In the genomic region with DNA sequence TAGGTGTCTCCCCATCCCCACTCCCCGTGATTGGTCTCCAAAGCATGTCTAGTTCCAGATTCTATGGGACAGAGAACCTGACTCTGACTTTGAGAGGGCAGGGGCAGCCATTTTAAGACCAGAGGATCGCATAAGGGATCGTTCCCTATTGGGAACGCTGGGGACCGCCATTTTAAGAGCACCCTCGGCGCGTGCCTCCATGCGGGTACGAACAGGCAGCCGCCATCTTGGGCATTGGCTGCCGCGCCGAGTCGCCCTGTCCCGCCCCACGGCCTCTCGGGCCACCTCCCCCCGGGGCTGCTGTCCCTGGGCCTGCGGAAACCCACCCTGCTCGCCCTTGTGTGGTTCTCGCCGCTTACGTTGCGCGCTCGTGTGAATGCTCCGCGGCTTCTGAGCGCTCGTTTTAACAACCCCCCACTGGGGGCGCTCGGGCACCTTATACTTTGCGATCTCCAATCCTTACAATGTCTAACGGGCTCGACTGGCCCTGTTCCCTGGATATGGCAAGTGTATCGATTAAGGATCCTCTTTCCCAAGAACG, we compare ENCODE assay signal across 8 mouse cellular contexts. TPM values are rescaled to one million over a fixed set of nuclear protein-coding genes. Genes with fewer than 3 reads are reported as not detected.
DNase-seq lines count a peak whose midpoint lies in the region; ATAC-seq and TF ChIP-seq lines count a peak whose summit lies in the region.

Bscl2 (plus strand) TSS at position 217 of the 541 bp plus-strand sequence.

- H3K79me2 ChIP-seq in C2C12 (ENCODE audit: control insufficient read depth, insufficient read depth), result no peaks in the 10 kb centered on the region

- peak; percentile 61 for ATAC-seq in heart, embryonic 14.5 days (ENCODE audit: insufficient number of reproducible peaks, insufficient read depth, low FRiP score, low read depth)
- ATAC-seq in liver, embryonic 12.5 days, result peak; percentile 77

- peak within 1 kb of the TSS; percentile 82 for H3K4me2 ChIP-seq in heart, embryonic 14.5 days (ENCODE audit: low read length)
- H3K4me2 ChIP-seq in liver, embryonic 12.5 days, result peak within 1 kb of the TSS; percentile 93

- H3K9me3 ChIP-seq in forebrain, embryonic 10.5 days, result no peaks in the 10 kb centered on the region
- no peaks in the 10 kb centered on the region for H3K9me3 ChIP-seq in heart, embryonic 14.5 days (ENCODE audit: control insufficient read depth, low read length)
- H3K9me3 ChIP-seq in liver, embryonic 12.5 days (replicated peaks), result no peaks in the 10 kb centered on the region

- peak within 1 kb of the TSS; percentile 67 for H3ac ChIP-seq in C2C12 (ENCODE audit: control insufficient read depth, insufficient read length, low read depth)

- H3K36me3 ChIP-seq in C2C12 (ENCODE audit: control insufficient read depth, insufficient read depth), result peaks cover 73% of the 10 kb centered on the region
- peaks cover 59% of the 10 kb centered on the region for H3K36me3 ChIP-seq in forebrain, embryonic 10.5 days (replicated peaks)
- H3K36me3 ChIP-seq in heart, embryonic 14.5 days (ENCODE audit: control insufficient read depth, insufficient read depth, low read length), result peaks cover 44% of the 10 kb centered on the region
- peaks cover 52% of the 10 kb centered on the region for H3K36me3 ChIP-seq in liver, embryonic 12.5 days
- H3K36me3 ChIP-seq in splenic B cell, adult 2 months (ENCODE audit: control insufficient read depth, insufficient read depth, low read length, poor library complexity, severe bottlenecking), result peaks cover 7% of the 10 kb centered on the region; the same call in 1 of the 2 replicates

- H3K27me3 ChIP-seq in C2C12 (ENCODE audit: control insufficient read depth, insufficient read depth, insufficient read length), result no peaks in the 10 kb centered on the region
- no peaks in the 10 kb centered on the region for H3K27me3 ChIP-seq in forebrain, embryonic 10.5 days (ENCODE audit: poor library complexity, severe bottlenecking)
- H3K27me3 ChIP-seq in heart, embryonic 14.5 days (ENCODE audit: control insufficient read depth, insufficient read depth, low read length), result no peaks in the 10 kb centered on the region
- no peaks in the 10 kb centered on the region for H3K27me3 ChIP-seq in liver, embryonic 12.5 days (replicated peaks)
- no peaks in the 10 kb centered on the region for H3K27me3 ChIP-seq in splenic B cell, adult 2 months (ENCODE audit: control insufficient read depth, insufficient read depth, low read length, poor library complexity, severe bottlenecking)

- peak within 1 kb of the TSS; percentile 79 for H3K9ac ChIP-seq in heart, embryonic 14.5 days (ENCODE audit: low read length)
- H3K9ac ChIP-seq in liver, embryonic 12.5 days, result peak within 1 kb of the TSS; percentile 79

- peak; percentile 65 for DNase-seq in c-Kit-negative CD71-positive TER-119-positive erythroid progenitor cells, embryonic 14.5 days (ENCODE audit: low read depth, low spot score)
- peak; percentile 84 for DNase-seq in forebrain, embryonic 10.5 days (ENCODE audit: extremely low spot score, low spot score)
- peak; percentile 89 for DNase-seq in kidney, postnatal 14 days
- DNase-seq in naive thymus-derived CD4-positive, alpha-beta T cell, adult 2 months (ENCODE audit: low read depth), result peak; percentile 89
- DNase-seq in splenic B cell, adult 2 months (ENCODE audit: low read depth, low spot score), result peak; percentile 81

- no peaks in the 10 kb centered on the region for H3K79me3 ChIP-seq in C2C12 (ENCODE audit: low read depth)

- peak within 1 kb of the TSS; percentile 18 for H3K4me3 ChIP-seq in C2C12 (ENCODE audit: insufficient read depth, poor library complexity, severe bottlenecking)
- H3K4me3 ChIP-seq in forebrain, embryonic 10.5 days, result peak within 1 kb of the TSS; percentile 61
- peak within 1 kb of the TSS; percentile 50 to 63 for H3K4me3 ChIP-seq in heart, embryonic 14.5 days (ENCODE audit: control insufficient read depth in 1 of 2, insufficient read depth in 1 of 2, low read depth in 1 of 2, low read length in 2 of 2)
- peak within 1 kb of the TSS; percentile 69 for H3K4me3 ChIP-seq in liver, embryonic 12.5 days

- TF ChIP-seq CTCF in C2C12 (IDR thresholded peaks at IDR 0.05; ENCODE audit: control insufficient read depth, insufficient read depth, insufficient read length), result no peak

- peaks cover 46% of the 10 kb centered on the region for H3K4me1 ChIP-seq in forebrain, embryonic 10.5 days
- H3K4me1 ChIP-seq in heart, embryonic 14.5 days (ENCODE audit: control insufficient read depth in 2 of 2, insufficient read depth in 2 of 2, low read length in 2 of 2), result peaks cover 20 to 30% of the 10 kb centered on the region in 2 experiments
- peaks cover 43% of the 10 kb centered on the region for H3K4me1 ChIP-seq in liver, embryonic 12.5 days

- 1% methylated on average over 38 of the region's 38 CpGs for WGBS in forebrain, embryonic 10.5 days
- WGBS in heart, embryonic 14.5 days, result 1% methylated on average over 38 of the region's 38 CpGs
- WGBS in liver, embryonic 12.5 days (ENCODE audit: insufficient replicate concordance), result 1% methylated on average over 38 of the region's 38 CpGs

- H3K27ac ChIP-seq in forebrain, embryonic 10.5 days, result peak within 1 kb of the TSS; percentile 97
- peak within 1 kb of the TSS; percentile 92 to 93 for H3K27ac ChIP-seq in heart, embryonic 14.5 days (replicated peaks in 1 of 2; ENCODE audit: control insufficient read depth in 1 of 2, insufficient read depth in 1 of 2, low read depth in 2 of 2, low read length in 2 of 2)
- H3K27ac ChIP-seq in liver, embryonic 12.5 days, result peak within 1 kb of the TSS; percentile 92

TF ChIP-seq in C2C12, 6 proteins besides CTCF, POLR2A, EP300 and RAD21:
- TF ChIP-seq MYOG (IDR thresholded peaks at IDR 0.05; ENCODE audit: control insufficient read depth, extremely low read depth, insufficient read length), result no peak
- no peak for TF ChIP-seq USF1 (IDR thresholded peaks at IDR 0.05; ENCODE audit: low read depth)
- TF ChIP-seq FOSL1 (IDR thresholded peaks at IDR 0.05; ENCODE audit: insufficient read depth, low read length, poor library complexity, severe bottlenecking), result no peak
- TF ChIP-seq MAX (IDR thresholded peaks at IDR 0.05), result no peak
- no peak for TF ChIP-seq MYOD1 (IDR thresholded peaks at IDR 0.05; ENCODE audit: control insufficient read depth, insufficient read length, low read depth)
- TF ChIP-seq CEBPB (IDR thresholded peaks at IDR 0.05; ENCODE audit: low read depth), result no peak

RNA-seq across cellular contexts. Expression of gene Bscl2, which starts in this region (rescaled TPM):
- polyA plus RNA-seq in C2C12 (2012; fragmentation: generic; extraction: Trizol), result 5.4 TPM
- 47.0 and 48.0 TPM in 2 replicates for polyA plus RNA-seq in forebrain, embryonic 10.5 days (2016; fragmentation: Nextera tagmentation; extraction: Ambion mirVana)
- polyA plus RNA-seq in heart, embryonic 14.5 days (2014; fragmentation: Nextera tagmentation; extraction: Ambion mirVana), result 40.6 and 45.0 TPM in 2 replicates
- polyA plus RNA-seq in liver, embryonic 12.5 days (2016; fragmentation: Nextera tagmentation; extraction: Ambion mirVana), result 37.0 and 45.2 TPM in 2 replicates

Comparison
In these comparisons a context has a peak if more than half of its experiments do, and no peak if none do; other contexts are left out.
1. Peak in every context shown above with its lines: DNase-seq, ATAC-seq, H3K4me3 ChIP-seq and H3K27ac ChIP-seq.
2. H3K4me3 ChIP-seq: peak in every context shown above with its lines; median percentile 69 in liver, embryonic 12.5 days; 61 in forebrain, embryonic 10.5 days; 56 in heart, embryonic 14.5 days; 18 in C2C12.